Mouse (Mus musculus) urinary bladder, adult 2 months (tissue): ENCODE results near the gene Arhgap10. TPM values are rescaled to one million over a fixed set of nuclear protein-coding genes. Genes with fewer than 3 reads are reported as not detected.

Experiments used
- DNase-seq: peaks from one replicate; pipeline ENCODE4 v3.0.0; 2022; ENCODE audit warnings: low spot score
- polyA plus RNA-seq: library from polyadenylated mRNA; depleted of rRNA; stranded (reverse); fragments of >200 nt; gene quantifications from 2 replicates; pipeline ENCODE4 v1.2.3, GENCODE M21; 2012

Arhgap10 gene
- polyA plus RNA-seq, 1 experiment = 43.8 TPM

DNA sequence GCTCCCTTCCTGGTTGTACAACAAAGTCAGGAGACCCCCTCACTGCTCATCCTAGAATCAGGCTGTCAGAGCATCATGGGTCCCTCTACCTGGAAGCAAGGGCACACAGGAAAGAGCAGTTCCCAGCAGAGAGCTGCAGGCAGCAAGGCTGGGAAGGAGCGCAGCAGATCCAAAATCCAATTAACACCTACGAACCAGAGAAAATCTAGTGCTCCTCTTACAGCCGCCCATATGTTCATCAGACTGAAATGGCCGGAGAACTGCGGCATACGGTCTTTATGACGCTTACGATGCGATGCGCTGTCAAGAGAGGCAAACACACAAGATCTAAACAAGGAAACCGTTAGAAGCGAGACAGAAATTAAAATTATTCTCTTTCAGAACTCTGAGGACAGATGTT, 229.3 kb downstream of the Arhgap10 start:
- DNase-seq = no peak

DNA sequence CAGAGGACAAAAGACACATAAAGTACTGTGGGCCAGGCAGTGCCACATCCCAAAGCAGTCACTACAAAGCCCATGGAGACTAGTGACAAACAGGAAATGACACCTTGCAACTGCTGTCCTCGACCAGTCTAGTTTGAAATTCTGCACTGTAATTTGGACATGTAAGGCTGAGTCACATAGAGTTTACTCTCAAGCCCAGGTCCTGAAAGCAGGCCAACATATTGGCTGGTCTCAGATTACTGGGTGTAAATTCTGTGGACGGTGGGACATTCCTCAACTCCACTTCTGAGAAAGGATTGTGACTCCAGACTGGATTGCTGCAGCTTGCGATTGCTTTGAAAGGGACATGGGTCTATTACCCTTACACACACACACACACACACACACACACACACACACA, 229.7 kb downstream of the Arhgap10 start:
- DNase-seq = no peak

DNA sequence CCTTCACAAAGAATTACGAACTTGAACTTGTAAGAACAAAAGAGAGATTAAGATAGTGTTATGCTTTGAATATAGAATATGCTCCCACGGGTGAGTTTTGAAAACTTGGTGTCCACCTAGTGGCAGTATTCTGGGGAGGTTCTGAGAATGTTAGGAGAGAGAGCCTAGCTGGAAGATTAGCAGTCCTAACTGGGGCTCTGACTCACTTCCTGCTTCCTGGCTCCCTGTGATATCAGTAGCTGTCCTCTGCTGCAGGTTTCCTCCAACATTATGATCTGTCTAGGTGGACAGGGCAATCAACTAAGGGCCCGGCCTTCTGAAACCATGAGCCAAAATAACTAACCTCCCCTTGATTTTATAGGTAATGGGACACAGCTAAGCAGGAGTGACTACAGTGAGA, 233.3 kb downstream of the Arhgap10 start:
- no peak for DNase-seq

DNA sequence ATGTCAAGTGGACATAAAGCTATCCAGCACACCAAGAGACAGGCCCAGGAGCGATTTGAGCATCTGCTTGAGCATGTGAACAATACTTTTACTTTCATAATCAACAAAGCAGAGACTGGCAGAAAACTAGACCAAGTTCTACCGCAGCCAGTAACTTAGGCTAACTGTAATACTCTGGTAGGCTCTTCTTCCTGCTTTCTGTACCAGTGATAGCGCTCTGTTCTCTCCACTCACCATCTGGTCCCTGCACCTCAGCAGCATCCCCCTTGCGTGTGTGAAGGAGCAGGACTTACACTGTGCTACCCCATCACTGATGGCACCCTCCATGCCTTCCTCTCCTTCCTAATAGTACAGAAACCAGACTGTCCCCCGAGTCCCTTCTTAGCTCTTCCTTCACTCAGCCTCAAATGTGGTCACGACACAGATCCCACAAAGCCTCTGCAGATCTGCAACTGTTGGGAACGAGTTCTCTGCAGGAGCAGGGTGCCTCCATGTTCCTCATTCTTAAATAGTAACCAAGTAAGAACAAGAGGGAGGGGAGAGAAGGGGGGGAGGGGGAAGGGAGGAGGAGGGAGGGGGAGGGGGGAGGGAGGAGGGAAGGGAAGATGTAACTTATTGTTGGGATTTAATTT, 235.0 kb downstream of the Arhgap10 start:
- no peak for DNase-seq

DNA sequence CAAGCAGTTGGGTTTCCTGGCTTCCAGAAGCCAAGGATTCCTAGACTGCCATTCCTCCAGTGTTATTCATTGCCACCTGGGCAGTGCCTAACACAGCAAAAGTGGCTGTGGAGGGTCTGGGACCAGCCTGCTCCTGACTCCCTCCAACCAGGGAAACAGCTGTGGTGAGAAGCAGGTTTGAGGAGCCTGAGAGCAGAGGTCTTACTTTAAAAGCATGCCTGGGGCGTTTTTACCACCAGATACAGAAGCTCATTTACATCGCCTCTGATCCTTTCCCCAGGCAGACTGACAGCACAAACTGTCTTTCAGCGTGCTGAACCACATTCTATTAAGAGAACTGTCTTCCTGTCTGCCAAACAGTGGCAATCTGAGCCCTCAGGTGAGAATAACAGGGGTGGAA, 237.8 kb downstream of the Arhgap10 start:
- DNase-seq = no peak

DNA sequence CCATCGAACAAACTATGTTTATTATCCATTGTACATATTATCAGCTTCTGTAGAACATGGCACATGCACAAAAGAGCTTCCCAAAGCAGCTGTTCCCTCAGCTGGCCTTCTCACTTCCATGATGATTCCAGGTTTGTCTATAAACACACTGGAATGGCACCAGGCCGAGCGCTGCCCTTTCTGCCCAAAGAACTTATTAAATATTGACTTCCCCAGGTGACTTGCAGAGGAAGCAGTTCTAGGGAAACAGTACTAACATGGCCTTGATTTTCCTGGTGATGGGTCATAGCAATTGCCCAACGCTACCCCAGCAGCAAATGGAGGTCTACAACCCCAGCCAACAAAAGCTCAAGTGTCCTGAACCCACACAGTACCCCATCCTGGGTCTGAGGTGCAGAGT, 239.5 kb downstream of the Arhgap10 start:
- no peak for DNase-seq

DNA sequence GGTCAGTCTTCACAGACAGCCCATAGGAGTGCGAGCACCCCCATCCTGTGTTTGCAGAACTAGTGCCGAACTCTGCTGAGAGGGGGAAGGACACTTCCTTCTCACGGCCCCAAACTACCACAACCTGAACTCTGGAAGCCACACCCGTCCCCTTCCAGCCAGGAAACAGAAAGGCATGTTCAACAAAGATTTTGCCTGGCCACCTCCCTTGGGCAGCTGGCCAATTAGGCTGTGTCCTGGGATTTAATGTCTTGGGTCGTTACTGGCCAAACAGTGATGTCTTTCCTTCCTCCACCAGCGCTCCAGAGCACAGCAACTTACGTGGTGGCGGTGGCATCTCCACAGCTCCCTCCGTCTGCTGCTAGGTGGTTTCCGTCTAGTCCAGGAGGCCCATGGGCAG, 240.9 kb downstream of the Arhgap10 start:
- no peak for DNase-seq

DNA sequence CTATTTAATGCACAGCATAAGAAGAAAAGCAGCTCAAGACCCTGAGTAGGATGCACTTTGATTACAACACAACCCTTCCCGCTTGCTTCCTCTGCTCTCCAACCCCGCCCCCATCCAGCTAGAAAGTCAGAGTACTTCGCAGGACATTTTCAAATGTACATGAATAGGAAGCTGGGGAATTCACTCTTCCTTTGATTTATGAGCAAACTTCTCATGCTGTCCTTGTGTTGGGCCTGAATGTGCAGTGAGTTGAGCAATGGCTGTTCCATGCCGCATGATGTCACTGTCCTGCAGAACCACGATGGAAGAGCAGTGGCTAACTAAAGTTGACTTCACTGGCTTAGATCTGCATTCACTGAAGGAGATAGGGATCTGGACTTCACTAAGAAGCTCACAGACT, 242.2 kb downstream of the Arhgap10 start:
- DNase-seq = no peak

DNA sequence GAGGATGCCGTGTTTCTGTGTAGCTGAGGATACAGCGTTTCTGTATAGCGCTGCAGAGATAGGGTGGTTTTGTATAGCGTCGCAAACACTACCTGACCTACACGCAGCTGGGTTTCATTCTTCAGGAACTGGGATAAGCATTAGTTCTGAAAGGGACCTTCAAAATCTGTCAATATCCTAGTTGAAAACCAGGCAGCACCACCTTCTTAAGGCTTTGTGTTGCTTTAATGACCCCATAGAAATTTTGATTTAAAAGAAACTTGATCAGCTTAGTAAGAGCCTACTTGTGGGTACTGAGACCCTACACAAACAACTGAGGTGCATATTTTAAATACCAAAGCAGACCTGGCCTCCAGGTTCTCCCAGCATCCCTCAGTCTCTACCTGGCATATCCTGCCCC, 245.6 kb downstream of the Arhgap10 start:
- DNase-seq = no peak

DNA sequence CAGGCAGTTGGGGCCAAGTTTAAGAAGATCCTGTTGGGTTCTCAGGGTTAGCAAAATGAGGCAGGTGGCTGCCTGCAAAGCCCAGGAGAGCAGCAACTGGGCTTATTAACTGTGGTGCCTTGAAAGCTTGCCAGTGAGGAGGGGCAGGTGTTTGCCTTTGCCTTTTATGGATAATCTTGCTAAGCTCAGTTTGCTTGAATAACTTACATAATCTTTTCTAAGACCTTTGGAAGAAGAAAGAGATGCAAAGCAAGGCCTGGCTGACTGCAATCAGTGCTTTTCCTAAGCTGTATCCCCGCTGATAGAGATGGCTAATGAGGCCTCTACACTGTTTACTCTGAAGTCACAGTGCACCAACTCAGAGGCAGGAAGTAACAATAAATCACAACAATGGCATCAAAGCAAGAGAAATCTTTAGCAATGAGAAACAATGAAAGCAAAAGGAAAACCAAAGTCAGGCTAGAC, 249.8 kb downstream of the Arhgap10 start:
- no peak for DNase-seq

DNA sequence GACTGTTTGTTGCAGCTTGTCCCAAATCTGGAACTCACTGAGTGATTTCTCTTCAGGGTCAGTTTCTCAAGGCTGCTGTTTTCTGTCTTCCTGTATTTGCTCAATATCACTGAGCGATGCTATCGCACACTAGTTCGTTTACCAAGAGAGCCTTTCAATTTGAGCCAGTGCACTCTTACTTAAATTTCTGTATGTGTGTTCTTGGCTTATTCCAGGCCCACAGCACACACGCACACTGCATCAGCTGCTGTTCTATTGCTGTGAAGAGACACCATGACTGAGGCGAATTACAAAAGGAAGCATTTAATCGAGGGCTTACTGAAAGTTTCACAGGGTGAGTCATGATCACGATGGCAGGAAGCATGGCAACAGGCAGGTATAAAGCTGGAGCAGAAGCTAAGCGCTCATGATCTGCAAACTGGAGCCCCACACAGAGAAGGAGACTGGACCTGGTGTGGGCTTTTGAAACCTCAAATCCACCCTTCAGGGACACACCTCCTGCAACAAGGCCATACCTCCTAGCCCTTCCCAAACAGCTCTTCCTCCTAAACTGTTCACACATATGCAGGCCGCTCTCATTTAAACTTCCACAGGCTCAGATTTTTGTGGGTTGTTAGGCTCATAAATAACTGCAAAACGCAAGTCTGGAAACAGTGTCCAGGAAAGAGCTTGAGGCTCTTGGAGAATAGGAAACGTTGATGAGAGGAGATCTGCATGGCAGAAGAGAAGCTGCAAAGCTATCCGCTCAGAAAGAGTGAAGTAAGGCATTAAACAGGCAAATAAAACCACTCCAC, 255.3 kb downstream of the Arhgap10 start:
- no peak for DNase-seq

DNA sequence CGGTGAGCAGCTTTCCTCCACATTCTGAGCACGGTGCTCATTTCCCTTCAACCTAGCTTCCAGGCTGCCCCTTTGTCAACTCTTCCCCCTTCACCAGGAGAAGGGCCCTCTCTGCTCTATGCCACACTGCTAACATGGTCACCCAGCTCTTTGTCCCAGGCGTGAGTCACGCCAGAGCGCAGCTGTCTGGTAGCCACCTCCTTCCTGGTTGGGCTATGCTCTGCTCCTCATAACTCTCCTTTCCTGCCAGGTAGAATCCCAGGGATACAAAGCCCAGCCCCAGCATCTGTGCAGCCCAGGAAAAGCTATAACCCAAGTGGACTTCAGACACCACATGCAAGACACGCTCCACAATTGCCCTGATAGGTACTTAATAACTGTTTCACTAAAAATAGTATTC, 256.5 kb downstream of the Arhgap10 start:
- no peak for DNase-seq

DNA sequence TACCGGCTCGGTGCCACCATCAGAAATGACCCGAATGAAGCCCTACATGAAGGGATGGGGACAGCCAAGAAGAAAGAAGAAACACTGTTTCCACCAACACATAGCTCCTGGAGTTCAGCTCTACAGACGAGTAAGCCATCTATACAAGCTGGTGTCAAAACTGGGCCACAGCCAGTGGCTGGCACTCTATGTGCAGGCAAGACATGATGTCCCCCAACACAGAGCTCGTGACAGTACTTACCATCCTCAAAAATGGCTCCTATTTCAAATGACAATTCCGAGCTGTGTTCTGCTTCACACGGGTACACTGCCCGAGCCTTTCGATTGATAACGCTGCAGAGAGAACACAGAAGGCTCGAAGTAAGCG, 260.7 kb downstream of the Arhgap10 start:
- no peak for DNase-seq

DNA sequence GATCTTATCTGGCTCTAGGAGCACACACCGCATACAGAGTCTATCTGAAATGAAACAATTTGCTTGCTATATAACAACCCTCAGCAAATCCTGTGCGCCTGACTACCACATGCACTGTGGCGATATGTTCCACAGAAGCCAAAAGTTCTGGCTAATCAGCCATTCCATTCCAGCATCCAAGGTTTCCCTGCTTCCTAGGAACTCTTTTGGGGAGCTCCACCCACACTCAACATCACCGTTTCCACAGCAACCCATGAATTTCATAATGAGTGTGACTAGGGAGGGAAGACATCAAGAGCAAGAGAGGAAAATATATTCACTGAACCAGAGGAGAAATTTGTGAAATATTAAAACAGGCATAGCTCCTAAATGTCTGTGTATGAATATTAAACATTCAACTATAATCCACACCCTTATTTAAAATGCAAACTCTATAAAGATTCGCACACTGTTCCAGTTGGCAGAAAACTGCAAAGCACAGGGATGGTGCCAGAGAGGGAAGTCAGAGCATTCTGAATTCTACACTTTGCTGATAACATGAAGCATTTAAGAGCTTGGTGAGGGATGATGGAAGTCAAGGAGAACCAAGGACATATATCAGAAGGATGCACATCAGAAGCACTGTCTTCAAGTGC, 261.2 kb downstream of the Arhgap10 start:
- no peak for DNase-seq

DNA sequence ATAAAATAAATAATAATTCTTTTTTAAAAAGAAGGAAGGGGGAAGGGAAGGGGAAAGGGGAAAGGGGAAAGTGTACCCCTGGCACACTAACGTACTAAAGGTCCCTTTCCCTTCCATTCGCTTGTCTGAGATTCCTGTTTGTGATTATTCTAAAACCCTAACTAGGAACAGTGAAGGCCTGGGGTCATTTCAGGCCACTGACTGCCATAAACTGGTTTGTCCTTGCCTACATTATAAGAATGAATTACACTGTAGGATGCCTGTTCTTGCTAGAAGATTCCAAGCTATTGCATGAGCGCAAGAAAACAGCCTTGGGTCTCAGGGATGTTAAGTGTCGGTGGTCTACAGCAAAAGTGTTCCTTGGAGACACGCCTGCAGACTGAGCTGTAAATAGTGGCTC, 263.3 kb downstream of the Arhgap10 start:
- DNase-seq = no peak

DNA sequence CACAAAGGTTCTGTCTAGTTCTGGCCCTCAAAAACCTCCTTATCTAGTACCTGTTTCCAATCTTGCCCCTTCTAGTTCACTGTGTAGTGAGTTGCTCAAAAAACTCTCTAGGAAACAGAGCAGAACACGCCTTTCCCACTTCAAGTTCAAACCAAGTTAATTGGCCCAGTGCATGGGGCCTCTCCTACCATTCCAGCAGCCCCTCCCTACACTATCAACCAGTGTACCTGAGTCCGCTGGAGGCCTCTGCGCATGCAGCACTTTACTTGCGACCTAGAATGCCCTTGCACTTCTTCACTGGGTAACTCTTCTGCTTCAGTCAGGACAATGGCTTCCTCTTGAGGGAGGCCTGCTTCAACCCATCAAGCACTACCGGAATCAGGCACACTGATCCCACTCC, 266.6 kb downstream of the Arhgap10 start:
- no peak for DNase-seq

DNA sequence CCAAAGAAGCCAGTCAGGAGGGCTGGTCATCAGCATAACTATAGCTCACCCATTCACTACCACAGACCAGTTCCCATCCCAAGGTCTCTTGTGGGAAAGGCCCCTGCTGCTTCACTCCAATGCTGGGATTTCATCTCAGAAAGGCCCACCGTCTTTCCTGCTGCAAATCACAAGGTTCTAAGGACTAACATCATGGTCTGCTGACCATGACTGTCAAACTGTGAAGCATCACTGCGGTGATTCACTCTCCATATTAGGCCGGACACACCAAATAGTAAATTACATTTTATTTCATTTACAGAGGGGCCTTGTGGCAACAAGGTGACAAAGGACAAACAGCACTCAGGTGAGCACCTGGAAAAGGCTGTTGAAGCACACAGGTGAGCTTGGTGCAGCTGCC, 267.7 kb downstream of the Arhgap10 start:
- no peak for DNase-seq

DNA sequence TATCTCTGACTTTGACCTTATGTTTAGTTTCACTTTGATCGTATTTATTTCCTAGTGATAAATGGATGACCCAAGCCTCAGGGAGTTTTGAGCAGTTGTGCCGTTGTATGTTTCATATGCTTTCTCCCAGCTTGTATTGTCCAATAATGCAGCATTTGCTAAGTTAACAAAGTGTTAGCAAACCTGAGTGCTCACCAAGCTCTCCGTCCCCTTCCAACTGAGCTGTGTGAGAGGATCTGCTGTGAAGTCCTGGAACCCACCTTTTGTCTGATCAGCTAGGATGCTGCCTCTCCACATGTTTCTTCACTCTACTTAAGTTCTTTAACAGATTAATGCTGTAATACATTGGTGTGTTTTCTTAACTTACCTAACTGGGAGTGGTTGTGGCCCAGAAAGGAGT, 276.4 kb downstream of the Arhgap10 start:
- DNase-seq = no peak

DNA sequence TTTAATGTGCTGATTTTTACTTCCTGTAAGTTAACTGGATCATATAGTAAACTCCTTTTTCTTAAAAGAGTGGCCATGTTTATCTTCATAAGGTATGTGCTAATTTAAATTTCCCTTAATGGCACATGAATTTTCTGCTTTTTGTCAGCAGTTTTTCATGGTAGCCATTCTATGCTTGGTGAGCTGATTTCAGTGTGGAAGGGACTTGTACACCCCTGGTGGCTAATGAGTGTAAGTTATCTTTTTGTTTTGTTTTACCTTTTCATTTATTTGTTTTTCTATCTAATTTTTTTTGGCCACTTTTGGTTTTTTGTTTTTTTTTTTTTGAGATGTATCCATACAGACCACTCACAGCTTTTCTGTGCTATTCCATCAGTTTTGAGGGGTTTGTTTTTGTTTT, 278.3 kb downstream of the Arhgap10 start:
- no peak for DNase-seq

DNA sequence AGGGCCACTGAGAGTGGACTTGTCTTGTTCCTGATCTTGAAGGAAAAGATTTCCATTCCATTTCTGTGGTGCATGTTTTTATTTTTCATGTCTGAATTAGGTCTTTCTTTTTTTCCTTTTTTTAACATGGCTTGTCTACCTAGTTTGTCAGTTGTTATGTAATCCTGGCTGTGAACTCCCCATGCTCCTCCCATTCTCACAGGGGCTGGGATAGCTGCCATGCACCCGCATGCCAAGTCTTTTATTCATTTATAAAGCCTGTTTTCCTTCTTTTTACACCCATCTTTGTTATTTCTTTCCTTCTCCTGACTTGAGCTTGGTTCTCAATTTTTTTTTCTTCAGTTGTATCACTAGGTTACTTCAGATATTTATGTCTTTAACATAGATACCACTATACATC, 281.1 kb downstream of the Arhgap10 start:
- DNase-seq = no peak

DNA sequence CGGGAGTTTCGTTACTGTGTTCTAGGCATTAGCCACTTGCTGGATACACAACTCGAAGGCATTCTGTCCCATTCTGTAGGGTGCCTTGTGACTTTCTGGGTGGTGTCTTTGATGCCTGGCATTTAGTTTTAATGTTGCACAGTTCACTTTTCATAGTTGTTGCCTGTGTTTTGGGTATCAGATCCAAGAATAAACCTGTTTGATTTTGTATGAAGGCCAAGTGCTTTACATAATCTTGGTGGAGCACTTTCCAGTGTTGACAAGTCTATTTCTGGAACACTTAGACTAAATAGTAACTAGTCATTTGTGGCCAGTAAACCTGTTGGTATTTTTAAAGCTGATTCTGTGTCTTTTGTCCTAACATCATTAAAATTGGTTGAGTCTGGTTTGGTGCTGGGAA, 285.3 kb downstream of the Arhgap10 start:
- no peak for DNase-seq

DNA sequence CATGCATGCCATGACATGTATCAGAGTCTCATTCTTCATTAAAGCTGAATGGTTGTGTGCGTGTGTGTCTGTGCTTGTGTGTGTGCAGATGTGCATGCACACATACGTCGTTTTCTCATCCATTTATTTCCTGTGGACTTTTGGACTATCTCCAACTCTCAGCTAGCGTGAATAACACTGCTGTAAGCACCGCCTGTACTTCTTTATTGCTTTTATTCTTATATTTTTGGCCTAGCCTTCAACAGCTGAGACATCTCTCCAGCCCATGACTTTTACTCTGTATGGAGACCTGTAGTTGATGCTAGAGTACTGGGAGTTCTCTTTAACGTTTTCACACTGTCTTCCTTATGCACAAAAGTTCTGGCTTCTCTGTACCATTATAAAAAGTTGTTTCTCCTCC, 285.9 kb downstream of the Arhgap10 start:
- no peak for DNase-seq

DNA sequence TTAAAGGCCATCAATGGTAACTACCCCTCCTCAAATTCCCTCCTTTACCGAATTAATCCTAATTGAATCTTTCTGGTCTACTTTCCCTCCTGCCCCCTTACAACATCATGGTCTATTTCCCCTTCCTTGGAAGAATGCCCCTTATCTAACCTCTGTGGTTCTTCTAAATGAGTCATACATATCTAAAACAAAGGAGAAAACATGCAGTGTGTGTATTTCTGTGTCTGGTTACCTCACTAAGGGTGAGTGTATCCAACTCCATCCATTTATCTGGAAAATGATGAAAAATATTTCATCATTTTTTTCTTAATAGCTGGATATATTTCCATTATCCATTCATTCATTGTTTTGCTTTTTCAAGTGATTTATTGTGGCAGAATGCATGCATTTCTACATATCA, 286.5 kb downstream of the Arhgap10 start:
- no peak for DNase-seq
